Mouse (Mus musculus) stomach, embryonic 15.5 days (tissue): ENCODE results near the gene Inka2. TPM values are rescaled to one million over a fixed set of nuclear protein-coding genes. Genes with fewer than 3 reads are reported as not detected.

ENCODE experiments used
- ATAC-seq: fragments of 200-750 bp; cut with Nextera tagmentation; 2 replicates; pipeline ENCODE4 v1.8.0; 2017; ENCODE audit warnings: low read depth, moderate number of reproducible peaks, moderate TSS enrichment; ENCODE audit not compliant: insufficient read depth, low FRiP score
- H3K27ac ChIP-seq: fragments of 300-500 bp; sonication (generic); 2 replicates; pipeline ENCODE4 v1.5.1; 2015; ENCODE audit warnings: mild to moderate bottlenecking, inconsistent platforms
- H3K27me3 ChIP-seq: fragments of 300-500 bp; sonication (generic); replicated peaks from 2 replicates; pipeline ENCODE4 v1.6.1; 2015; ENCODE audit warnings: inconsistent platforms
- H3K36me3 ChIP-seq: fragments of 300-500 bp; sonication (generic); 2 replicates; pipeline ENCODE4 v1.6.1; 2015; ENCODE audit warnings: inconsistent platforms
- H3K4me1 ChIP-seq: fragments of 300-500 bp; sonication (generic); 2 replicates; pipeline ENCODE4 v1.6.1; 2015; ENCODE audit warnings: inconsistent platforms
- H3K4me2 ChIP-seq: fragments of 300-500 bp; sonication (generic); 2 replicates; pipeline ENCODE4 v1.6.1; 2015; ENCODE audit warnings: mild to moderate bottlenecking, inconsistent platforms
- H3K4me3 ChIP-seq: fragments of 300-500 bp; sonication (generic); replicated peaks from 2 replicates; pipeline ENCODE4 v1.5.1; 2015; ENCODE audit warnings: inconsistent platforms
- H3K9ac ChIP-seq: fragments of 300-500 bp; sonication (generic); 2 replicates; pipeline ENCODE4 v1.6.1; 2015; ENCODE audit warnings: inconsistent platforms
- H3K9me3 ChIP-seq: fragments of 300-500 bp; sonication (generic); 2 replicates; pipeline ENCODE4 v1.6.1; 2016; ENCODE audit warnings: inconsistent platforms
- WGBS: fragments of 180-500 bp; shearing (Covaris S2); methylation state at CpG from one replicate; pipeline ENCODE4 v1.1.7; 2015; 5-methylcytosine and 5-hydroxymethylcytosine counted together
- polyA plus RNA-seq: library from polyadenylated mRNA; unstranded; fragments of >200 nt; fragmentation: Nextera tagmentation; extraction: Ambion mirVana; gene quantifications from 2 replicates; pipeline ENCODE4 v1.2.1, GENCODE M21; 2015

Gene Inka2
- polyA plus RNA-seq, 1 experiment from 2014 or later: 2.9 TPM

GRCm38 (mm10) chr3:105737070-105737469 lies 32.7 kb downstream of the Inka2 start:
- Histone ChIP-seq H3K9me3 (no peaks in the 10 kb centered on the region), H3K9ac (no peak overlapping the region), H3K4me1 (no peaks in the 10 kb centered on the region), H3K27me3 (no peaks in the 10 kb centered on the region), H3K36me3 (peaks cover 7% of the 10 kb centered on the region), H3K27ac (no peak overlapping the region), H3K4me2 (no peak overlapping the region), H3K4me3 (no peak overlapping the region)
- no peak for ATAC-seq
- WGBS: 92% methylated on average over 7 of the region's 7 CpGs

- H3K27me3 ChIP-seq: no peaks in the 10 kb centered on the region
- no peak overlapping the region for H3K4me2 ChIP-seq
- H3K4me1 ChIP-seq: no peaks in the 10 kb centered on the region
- H3K27ac ChIP-seq: no peak overlapping the region
- 76% methylated on average over 3 of the region's 3 CpGs for WGBS
- peaks cover 7% of the 10 kb centered on the region for H3K36me3 ChIP-seq
- H3K9me3 ChIP-seq: no peaks in the 10 kb centered on the region
- no peak for ATAC-seq
- no peak overlapping the region for H3K4me3 ChIP-seq
- H3K9ac ChIP-seq: no peak overlapping the region
These were observed 33.3 kb downstream of the Inka2 start for GRCm38 (mm10) chr3:105737666-105738065.

GRCm38 (mm10) chr3:105746542-105746941 lies 42.1 kb downstream of the Inka2 start:
- Histone ChIP-seq H3K9ac (no peak overlapping the region), H3K27ac (no peak overlapping the region), H3K4me2 (no peak overlapping the region), H3K27me3 (no peaks in the 10 kb centered on the region), H3K36me3 (0 out of 2 replicates have a peak, but pooled peaks cover 6% of the 10 kb centered on the region), H3K4me1 (no peaks in the 10 kb centered on the region), H3K9me3 (no peaks in the 10 kb centered on the region), H3K4me3 (no peak overlapping the region)
- WGBS: 65% methylated on average over 2 of the region's 2 CpGs
- no peak for ATAC-seq

GRCm38 (mm10) chr3:105750810-105751209 lies 46.4 kb downstream of the Inka2 start:
- Histone ChIP-seq H3K27ac (no peak overlapping the region), H3K4me1 (no peaks in the 10 kb centered on the region)
- 67% methylated on average over 2 of the region's 2 CpGs for WGBS

GRCm38 (mm10) chr3:105754184-105754583 lies 49.8 kb downstream of the Inka2 start:
- H3K27ac ChIP-seq: no peak overlapping the region
- H3K4me1 ChIP-seq: peaks cover 5% of the 10 kb centered on the region; the same call in 1 of the 2 replicates
- no peak overlapping the region for H3K4me3 ChIP-seq
- H3K36me3 ChIP-seq: 0 out of 2 replicates have a peak, but pooled peaks cover 3% of the 10 kb centered on the region
- ATAC-seq: no peak
- no peak overlapping the region for H3K9ac ChIP-seq
- H3K4me2 ChIP-seq: no peak overlapping the region
- no peaks in the 10 kb centered on the region for H3K27me3 ChIP-seq
- WGBS: 83% methylated on average over 3 of the region's 3 CpGs
- H3K9me3 ChIP-seq: no peaks in the 10 kb centered on the region

More at GRCm38 (mm10) chr3:105750810-105751209, 46.4 kb downstream of the Inka2 start:
- H3K4me2 ChIP-seq: no peak overlapping the region
- H3K9ac ChIP-seq: no peak overlapping the region
- ATAC-seq: no peak
- H3K4me3 ChIP-seq: no peak overlapping the region
- 0 out of 2 replicates have a peak, but pooled peaks cover 6% of the 10 kb centered on the region for H3K36me3 ChIP-seq
- no peaks in the 10 kb centered on the region for H3K27me3 ChIP-seq
- H3K9me3 ChIP-seq: no peaks in the 10 kb centered on the region

GRCm38 (mm10) chr3:105755123-105755522 lies 50.7 kb downstream of the Inka2 start:
- no peaks in the 10 kb centered on the region for H3K9me3 ChIP-seq
- WGBS: 88% methylated on average over 9 of the region's 9 CpGs
- H3K27me3 ChIP-seq: no peaks in the 10 kb centered on the region
- H3K4me3 ChIP-seq: no peak overlapping the region
- H3K36me3 ChIP-seq: no peaks in the 10 kb centered on the region
- ATAC-seq: no peak
- H3K4me1 ChIP-seq: peaks cover 5% of the 10 kb centered on the region; the same call in 1 of the 2 replicates
- H3K9ac ChIP-seq: no peak overlapping the region
- H3K4me2 ChIP-seq: no peak overlapping the region
- no peak overlapping the region for H3K27ac ChIP-seq

- Histone ChIP-seq H3K4me3 (no peak overlapping the region), H3K9ac (no peak overlapping the region), H3K36me3 (no peaks in the 10 kb centered on the region), H3K4me1 (peaks cover 5% of the 10 kb centered on the region; the same call in 1 of the 2 replicates), H3K9me3 (no peaks in the 10 kb centered on the region), H3K27me3 (no peaks in the 10 kb centered on the region), H3K4me2 (no peak overlapping the region), H3K27ac (no peak overlapping the region)
- ATAC-seq: no peak
- 73% methylated on average over 2 of the region's 2 CpGs for WGBS
These were observed 52.1 kb downstream of the Inka2 start for GRCm38 (mm10) chr3:105756505-105756904.

- H3K9ac ChIP-seq: no peak overlapping the region
- peak overlapping the region; percentile 6; the same call in 1 of the 2 replicates for H3K27ac ChIP-seq
- H3K36me3 ChIP-seq: no peaks in the 10 kb centered on the region
- peak; percentile 60; the same call in 1 of the 2 replicates for ATAC-seq
- peaks cover 5% of the 10 kb centered on the region; the same call in 1 of the 2 replicates for H3K4me1 ChIP-seq
- H3K4me2 ChIP-seq: no peak overlapping the region
- no peaks in the 10 kb centered on the region for H3K27me3 ChIP-seq
- WGBS: 67% methylated on average over 6 of the region's 6 CpGs
- H3K4me3 ChIP-seq: no peak overlapping the region
- no peaks in the 10 kb centered on the region for H3K9me3 ChIP-seq
These were observed 53.1 kb downstream of the Inka2 start for GRCm38 (mm10) chr3:105757323-105758083.

GRCm38 (mm10) chr3:105758098-105758497 lies 53.7 kb downstream of the Inka2 start:
- no peak overlapping the region for H3K4me3 ChIP-seq
- no peaks in the 10 kb centered on the region for H3K9me3 ChIP-seq
- no peak overlapping the region for H3K4me2 ChIP-seq
- no peaks in the 10 kb centered on the region for H3K27me3 ChIP-seq
- H3K27ac ChIP-seq: no peak overlapping the region
- H3K36me3 ChIP-seq: no peaks in the 10 kb centered on the region
- no peak for ATAC-seq
- no peak overlapping the region for H3K9ac ChIP-seq
- peaks cover 5% of the 10 kb centered on the region; the same call in 1 of the 2 replicates for H3K4me1 ChIP-seq

- no peaks in the 10 kb centered on the region for H3K9me3 ChIP-seq
- no peak overlapping the region for H3K27ac ChIP-seq
- no peak overlapping the region for H3K4me3 ChIP-seq
- no peaks in the 10 kb centered on the region for H3K36me3 ChIP-seq
- H3K4me2 ChIP-seq: no peak overlapping the region
- H3K9ac ChIP-seq: no peak overlapping the region
- peaks cover 5% of the 10 kb centered on the region; the same call in 1 of the 2 replicates for H3K4me1 ChIP-seq
- H3K27me3 ChIP-seq: no peaks in the 10 kb centered on the region
- 78% methylated on average over 4 of the region's 4 CpGs for WGBS
- ATAC-seq: no peak
These were observed 54.3 kb downstream of the Inka2 start for GRCm38 (mm10) chr3:105758658-105759057.

GRCm38 (mm10) chr3:105760063-105760462 lies 55.7 kb downstream of the Inka2 start:
- peaks cover 5% of the 10 kb centered on the region; the same call in 1 of the 2 replicates for H3K4me1 ChIP-seq
- H3K9me3 ChIP-seq: no peaks in the 10 kb centered on the region
- no peak overlapping the region for H3K4me3 ChIP-seq
- no peak overlapping the region for H3K27ac ChIP-seq
- ATAC-seq: no peak
- H3K36me3 ChIP-seq: no peaks in the 10 kb centered on the region
- no peak overlapping the region for H3K9ac ChIP-seq
- no peaks in the 10 kb centered on the region for H3K27me3 ChIP-seq
- 89% methylated on average over 3 of the region's 3 CpGs for WGBS
- no peak overlapping the region for H3K4me2 ChIP-seq

GRCm38 (mm10) chr3:105763132-105763851 lies 58.9 kb downstream of the Inka2 start:
- Histone ChIP-seq H3K36me3 (no peaks in the 10 kb centered on the region), H3K9me3 (no peaks in the 10 kb centered on the region), H3K4me2 (no peak overlapping the region), H3K4me3 (no peak overlapping the region), H3K4me1 (peaks cover 3% of the 10 kb centered on the region; the same call in 1 of the 2 replicates), H3K27me3 (no peaks in the 10 kb centered on the region), H3K27ac (no peak overlapping the region), H3K9ac (no peak overlapping the region)
- ATAC-seq: no peak
- WGBS: 70% methylated on average over 4 of the region's 4 CpGs
